Mouse (Mus musculus) forebrain, embryonic 16.5 days (tissue): ENCODE measurements at regions not wholly inside any gene's neighbourhood (a gene's known extent, or its start where the extent isn't known, plus 50 kb on each side); places are given as distances from the start of the nearest gene placed in this dataset.
A peak's percentile ranks its signal among the peaks of the same experiment; 100 is the strongest.
"Not testable (repeated sequence)": the region's sequence is repeated elsewhere in the genome, so short reads cannot be mapped to it uniquely, and the experiment has no call there.

Experiments used
- ATAC-seq: fragments of 200-750 bp; cut with Nextera tagmentation; 2 replicates; pipeline ENCODE4 v1.8.0; 2017; ENCODE audit warnings: mild to moderate bottlenecking, moderate library complexity
- H3K27ac ChIP-seq: fragments of 300-500 bp; sonication (generic); 2 replicates; pipeline ENCODE4 v1.5.1; 2014; ENCODE audit warnings: low read length, control low read depth
- H3K27me3 ChIP-seq: fragments of 300-500 bp; sonication (generic); replicated peaks from 2 replicates; pipeline ENCODE4 v1.6.1; 2014; ENCODE audit warnings: low read length; ENCODE audit not compliant: control insufficient read depth, insufficient read depth
- H3K36me3 ChIP-seq: fragments of 300-500 bp; sonication (generic); 2 replicates; pipeline ENCODE4 v1.6.1; 2014; ENCODE audit not compliant: control insufficient read depth, insufficient read depth
- H3K4me1 ChIP-seq: fragments of 300-500 bp; sonication (generic); replicated peaks from 2 replicates; pipeline ENCODE4 v1.6.1; 2014; ENCODE audit warnings: low read length; ENCODE audit not compliant: control insufficient read depth, insufficient read depth
- H3K4me2 ChIP-seq: fragments of 300-500 bp; sonication (generic); 2 replicates; pipeline ENCODE4 v1.6.1; 2014; ENCODE audit warnings: mild to moderate bottlenecking, low read length, control low read depth
- H3K4me3 ChIP-seq: fragments of 300-500 bp; sonication (generic); replicated peaks from 2 replicates; pipeline ENCODE4 v1.5.1; 2014; ENCODE audit warnings: mild to moderate bottlenecking, low read length, control low read depth
- H3K9ac ChIP-seq: fragments of 300-500 bp; sonication (generic); replicated peaks from 2 replicates; pipeline ENCODE4 v1.6.1; 2014; ENCODE audit warnings: low read depth, low read length, control low read depth
- H3K9me3 ChIP-seq: fragments of 300-500 bp; sonication (generic); 2 replicates; pipeline ENCODE4 v1.6.1; 2016; ENCODE audit warnings: low read length; ENCODE audit not compliant: control insufficient read depth
- WGBS: fragments of 180-500 bp; shearing (Covaris S2); extraction: QIAGEN DNeasy Blood & Tissue Kit; methylation state at CpG from one replicate; pipeline ENCODE4 v1.1.7; 2014; 5-methylcytosine and 5-hydroxymethylcytosine counted together

DNA sequence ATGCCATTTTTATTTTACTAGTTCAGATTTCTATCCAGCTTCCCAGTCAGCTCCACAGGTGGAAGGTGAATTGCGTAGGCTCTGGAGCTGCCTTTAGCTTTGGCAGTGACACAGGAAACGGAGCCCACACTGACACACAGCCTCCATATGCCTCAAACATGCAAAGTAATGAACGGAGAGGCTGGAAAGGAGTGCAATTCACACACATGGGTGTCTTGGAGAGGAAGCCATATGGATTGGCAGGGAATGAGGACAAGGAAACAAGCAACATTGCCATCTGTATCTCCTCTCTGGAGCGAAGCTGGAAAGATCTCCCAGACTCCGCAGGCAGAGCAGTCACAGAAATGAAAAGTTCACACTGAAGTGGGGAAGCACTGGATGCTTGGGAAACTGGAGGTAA lies 201.6 kb upstream of the 4930452B06Rik start:
- peak; percentile 99 for ATAC-seq
- H3K4me2 ChIP-seq, result no peak overlapping the region

DNA sequence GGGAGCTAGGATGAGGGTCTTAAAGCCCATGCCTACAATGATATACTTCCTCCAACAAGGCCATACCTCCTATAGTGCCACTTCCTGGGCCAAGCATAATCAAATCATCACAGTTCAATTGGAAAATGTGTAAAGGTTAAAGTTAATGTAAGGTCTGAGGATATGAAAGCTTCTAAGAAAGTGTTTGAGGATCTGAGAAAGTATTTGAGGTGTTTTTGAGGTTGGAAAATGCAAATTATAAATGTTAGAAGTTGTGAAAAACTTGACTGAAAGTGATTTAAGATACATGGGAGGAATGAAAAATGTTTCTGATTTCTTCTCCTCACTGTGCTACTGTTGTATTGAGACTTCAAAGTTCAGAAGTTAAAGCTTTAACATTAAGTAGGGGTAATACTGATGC lies 185.5 kb upstream of the 4930452B06Rik start:
- Histone ChIP-seq H3K9me3 (no peaks in the 10 kb centered on the region), H3K27ac (no peak overlapping the region), H3K4me1 (no peaks in the 10 kb centered on the region), H3K36me3 (no peaks in the 10 kb centered on the region), H3K27me3 (no peaks in the 10 kb centered on the region), H3K4me3 (no peak overlapping the region), H3K4me2 (no peak overlapping the region), H3K9ac (no peak overlapping the region)
- no peak for ATAC-seq

More for the DNA sequence above, 201.6 kb upstream of the 4930452B06Rik start:
- Histone ChIP-seq H3K9ac (no peak overlapping the region), H3K27me3 (no peaks in the 10 kb centered on the region), H3K4me3 (no peak overlapping the region), H3K27ac (no peak overlapping the region), H3K9me3 (no peaks in the 10 kb centered on the region), H3K36me3 (no peaks in the 10 kb centered on the region), H3K4me1 (no peaks in the 10 kb centered on the region)
- WGBS, result 76% methylated on average over 5 of the region's 5 CpGs

DNA sequence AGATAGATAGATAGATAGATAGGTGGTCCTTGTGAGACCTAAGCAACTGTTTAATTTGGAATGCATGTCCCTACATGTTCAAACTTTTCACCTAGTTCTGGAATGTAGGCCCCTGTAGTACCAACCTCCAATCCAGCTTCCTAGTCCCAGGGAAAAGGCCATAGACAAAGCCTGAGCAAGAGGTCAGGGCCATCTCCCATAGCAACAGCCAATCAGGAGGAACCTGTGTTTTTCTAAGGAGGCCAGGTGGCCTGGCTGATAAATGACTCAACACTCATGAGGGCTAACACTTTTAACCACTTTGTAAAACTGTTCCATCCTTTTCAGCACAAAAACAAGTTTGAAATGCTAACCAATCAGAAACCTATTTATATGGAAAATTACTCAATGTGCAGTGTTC lies 184.2 kb upstream of the 4930452B06Rik start:
- Histone ChIP-seq H3K9me3 (no peaks in the 10 kb centered on the region), H3K4me2 (no peak overlapping the region), H3K36me3 (no peaks in the 10 kb centered on the region), H3K9ac (no peak overlapping the region), H3K27ac (no peak overlapping the region), H3K27me3 (no peaks in the 10 kb centered on the region), H3K4me1 (no peaks in the 10 kb centered on the region), H3K4me3 (no peak overlapping the region)
- no peak for ATAC-seq

DNA sequence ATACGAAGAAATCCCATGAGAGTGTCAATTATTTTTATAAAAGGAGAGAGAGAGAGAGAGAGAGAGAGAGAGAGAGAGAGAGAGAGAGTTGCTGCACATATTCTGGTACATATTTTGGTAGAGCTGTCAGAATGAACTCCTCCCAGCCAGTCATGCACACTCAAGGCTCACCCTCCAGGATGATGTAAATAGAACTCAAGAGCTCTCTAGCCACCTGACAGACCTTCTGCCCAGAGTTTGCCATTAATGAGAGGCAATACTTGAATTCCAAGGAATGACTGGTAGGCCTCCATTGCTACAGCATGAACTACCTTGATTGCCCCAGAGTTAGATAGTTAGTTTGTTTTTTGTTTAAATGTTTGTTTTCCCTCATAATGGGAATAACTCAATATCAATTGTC lies 167.5 kb upstream of the 4930452B06Rik start:
- ATAC-seq, result no peak
- H3K27me3 ChIP-seq, result no peaks in the 10 kb centered on the region

DNA sequence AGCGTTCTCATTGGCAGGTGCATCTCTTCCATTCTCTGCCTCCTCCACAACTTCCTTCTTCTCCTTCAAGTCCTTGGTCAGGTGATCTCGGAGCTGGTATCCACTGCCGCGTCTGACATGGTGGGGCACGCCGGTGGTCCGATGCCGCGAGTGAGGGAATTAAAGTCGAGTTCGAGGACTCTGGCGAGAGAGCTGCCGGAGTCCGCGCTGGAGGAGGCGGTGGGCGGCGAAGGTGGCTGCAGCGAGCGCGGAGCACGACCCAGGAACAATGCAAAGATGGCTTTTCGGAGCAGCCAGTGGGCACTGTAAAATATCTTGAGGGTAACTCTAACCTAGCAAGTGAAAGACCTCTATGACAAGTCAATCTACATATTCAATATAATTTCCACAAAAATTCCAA lies 134.2 kb upstream of the 4930452B06Rik start:
- H3K4me3 ChIP-seq, H3K4me2 ChIP-seq, H3K27me3 ChIP-seq, H3K9ac ChIP-seq, H3K4me1 ChIP-seq, H3K27ac ChIP-seq, ATAC-seq, H3K9me3 ChIP-seq, H3K36me3 ChIP-seq: not testable (repeated sequence)
- 62% methylated on average over 23 of the region's 23 CpGs for WGBS

More for the DNA sequence above, 167.5 kb upstream of the 4930452B06Rik start:
- H3K4me2 ChIP-seq, result no peak overlapping the region
- 81% methylated on average over 1 of the region's 1 CpGs for WGBS
- H3K9ac ChIP-seq, result no peak overlapping the region
- H3K36me3 ChIP-seq, result no peaks in the 10 kb centered on the region
- H3K4me1 ChIP-seq, result no peaks in the 10 kb centered on the region
- H3K9me3 ChIP-seq, result no peaks in the 10 kb centered on the region
- no peak overlapping the region for H3K27ac ChIP-seq
- no peak overlapping the region for H3K4me3 ChIP-seq

DNA sequence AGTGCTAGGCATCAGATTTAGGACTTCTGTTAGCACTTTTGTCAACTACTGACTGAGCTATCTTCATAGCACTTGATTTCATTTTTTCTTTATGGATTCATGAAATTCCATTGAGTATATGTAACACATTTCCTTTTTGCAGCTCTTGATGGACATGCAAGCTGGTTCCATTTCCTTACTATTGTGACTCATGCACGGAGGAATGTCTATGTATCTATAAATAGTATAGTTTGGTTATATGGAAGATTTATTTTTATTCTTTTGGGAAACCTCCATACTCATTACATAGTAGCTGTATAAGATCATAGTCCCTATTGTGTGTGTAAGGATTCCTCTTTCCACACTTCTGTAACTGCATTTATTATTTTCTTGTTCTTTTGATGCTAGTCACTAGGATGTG lies 123.3 kb upstream of the 4930452B06Rik start:
- H3K9ac ChIP-seq, result no peak overlapping the region
- no peak overlapping the region for H3K4me2 ChIP-seq
- ATAC-seq, result no peak
- H3K27ac ChIP-seq, result no peak overlapping the region
- H3K36me3 ChIP-seq, result no peaks in the 10 kb centered on the region
- H3K27me3 ChIP-seq, result no peaks in the 10 kb centered on the region
- H3K4me1 ChIP-seq, result no peaks in the 10 kb centered on the region
- no peak overlapping the region for H3K4me3 ChIP-seq
- H3K9me3 ChIP-seq, result no peaks in the 10 kb centered on the region
- 81% methylated on average over 1 of the region's 1 CpGs for WGBS

DNA sequence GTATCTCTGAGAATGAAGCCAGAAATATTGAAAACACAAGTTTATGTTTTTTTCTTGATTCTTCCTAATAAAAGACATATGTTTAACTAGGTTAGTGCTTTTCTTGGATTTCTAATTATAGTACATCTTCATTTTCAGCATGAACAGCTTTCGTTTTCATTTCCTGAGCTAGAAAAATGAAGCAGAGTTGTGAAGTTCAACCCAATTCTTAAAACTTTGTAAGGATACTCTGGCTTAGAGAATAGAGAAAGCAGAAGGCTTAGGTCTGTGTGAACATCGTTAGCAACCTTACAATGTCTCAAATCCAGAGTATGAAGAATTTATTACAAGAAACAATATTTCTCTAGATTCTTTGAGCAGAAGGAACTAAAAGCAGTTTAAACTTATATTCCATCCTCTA lies 94.5 kb upstream of the 4930452B06Rik start:
- no peaks in the 10 kb centered on the region for H3K4me1 ChIP-seq
- 58% methylated on average over 2 of the region's 2 CpGs for WGBS
- H3K27me3 ChIP-seq, result no peaks in the 10 kb centered on the region
- no peak overlapping the region for H3K27ac ChIP-seq
- no peak overlapping the region for H3K9ac ChIP-seq
- no peaks in the 10 kb centered on the region for H3K9me3 ChIP-seq
- H3K36me3 ChIP-seq, result no peaks in the 10 kb centered on the region
- H3K4me2 ChIP-seq, result no peak overlapping the region
- no peak for ATAC-seq
- no peak overlapping the region for H3K4me3 ChIP-seq

DNA sequence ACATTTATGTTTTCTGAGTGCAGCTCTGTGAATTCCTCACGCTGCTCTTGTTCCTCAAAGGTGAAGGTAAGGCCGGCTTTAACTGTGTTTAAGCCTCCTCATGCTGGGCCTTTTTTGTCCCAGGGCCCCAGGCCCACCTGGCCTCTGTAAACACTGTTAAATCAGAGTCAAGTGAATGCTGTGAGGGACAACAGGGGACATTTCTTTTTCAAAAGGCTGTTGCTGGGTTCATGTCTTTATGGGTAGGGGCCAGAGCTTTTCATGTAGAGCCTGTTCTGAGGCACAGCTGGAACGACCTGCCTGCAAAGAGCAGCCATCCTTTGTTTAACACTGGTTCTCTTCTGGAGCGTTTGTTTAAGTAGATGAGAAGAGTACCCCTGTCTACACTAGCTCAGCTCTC lies 70.8 kb upstream of the 4930452B06Rik start:
- H3K4me3 ChIP-seq, result no peak overlapping the region
- no peaks in the 10 kb centered on the region for H3K27me3 ChIP-seq
- no peak overlapping the region for H3K4me2 ChIP-seq
- no peak overlapping the region for H3K9ac ChIP-seq
- no peaks in the 10 kb centered on the region for H3K4me1 ChIP-seq
- H3K9me3 ChIP-seq, result no peaks in the 10 kb centered on the region
- H3K36me3 ChIP-seq, result no peaks in the 10 kb centered on the region
- ATAC-seq, result no peak
- no peak overlapping the region for H3K27ac ChIP-seq
- 2% methylated on average over 4 of the region's 4 CpGs for WGBS

DNA sequence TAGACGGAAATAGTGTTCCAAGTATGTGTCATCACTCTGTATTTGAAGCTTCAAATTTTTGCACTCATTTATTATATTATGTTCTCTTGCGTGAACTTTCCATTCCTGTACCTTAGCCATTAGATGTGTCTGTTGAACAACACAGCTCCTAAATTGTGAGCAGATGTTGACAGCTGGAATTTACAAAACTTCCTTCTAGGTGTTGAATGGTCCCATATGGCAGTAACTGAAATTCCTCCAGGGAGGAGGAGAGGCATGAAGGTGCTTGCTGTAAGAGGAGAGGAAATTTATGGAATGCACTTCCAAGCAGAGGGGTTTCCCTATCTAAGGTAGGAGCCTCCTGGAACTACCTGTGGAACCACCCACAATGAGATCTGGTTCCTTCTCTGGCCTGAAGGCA lies 67.2 kb upstream of the 4930452B06Rik start:
- Histone ChIP-seq H3K4me1 (no peaks in the 10 kb centered on the region), H3K27me3 (no peaks in the 10 kb centered on the region), H3K4me3 (no peak overlapping the region), H3K27ac (no peak overlapping the region), H3K9ac (no peak overlapping the region), H3K36me3 (no peaks in the 10 kb centered on the region), H3K9me3 (no peaks in the 10 kb centered on the region), H3K4me2 (no peak overlapping the region)
- ATAC-seq, result no peak
- 82% methylated on average over 2 of the region's 2 CpGs for WGBS

DNA sequence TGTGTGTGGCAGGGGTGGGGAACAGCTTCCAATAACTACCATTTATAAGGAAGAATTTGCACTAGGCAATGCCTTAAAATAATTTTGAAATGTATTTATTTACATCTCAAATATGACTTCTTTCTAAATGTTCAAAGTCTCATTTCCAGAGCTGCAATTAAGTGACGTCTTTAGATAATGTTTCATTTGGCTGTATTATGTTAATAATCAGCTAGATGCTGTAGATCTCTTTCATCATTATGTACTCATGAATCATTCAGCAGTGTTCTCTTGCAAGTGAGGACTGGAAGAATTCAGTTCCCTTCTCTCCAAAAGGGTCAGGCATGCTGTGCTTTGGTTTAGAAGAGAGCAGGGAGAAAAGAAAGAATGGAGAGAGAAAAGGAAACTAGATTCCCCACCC lies 61.3 kb upstream of the 4930452B06Rik start:
- Histone ChIP-seq H3K4me3 (no peak overlapping the region), H3K36me3 (no peaks in the 10 kb centered on the region), H3K9ac (no peak overlapping the region), H3K27me3 (no peaks in the 10 kb centered on the region), H3K4me2 (no peak overlapping the region), H3K27ac (no peak overlapping the region), H3K9me3 (no peaks in the 10 kb centered on the region), H3K4me1 (no peaks in the 10 kb centered on the region)
- ATAC-seq, result peak; percentile 57; the same call in 1 of the 2 replicates
- 37% methylated on average over 1 of the region's 1 CpGs for WGBS
